Mouse (Mus musculus): ENCODE measurements around the gene Bicral. TPM values are rescaled to one million over a fixed set of nuclear protein-coding genes. Genes with fewer than 3 reads are reported as not detected.

The Bicral gene
- total and polyA plus RNA-seq, 2 experiments from 2014 or later = 7.0 to 31.6 TPM

- H3K9me3 ChIP-seq (ENCODE audit: low read length) = no peaks in the 10 kb centered on the region
- 91% methylated on average over 6 of the region's 6 CpGs for WGBS
- no peak overlapping the region for H3K27ac ChIP-seq (ENCODE audit: low read depth, low read length)
- peaks cover 58% of the 10 kb centered on the region for H3K36me3 ChIP-seq (ENCODE audit: insufficient read depth, low read length)
- no peak for DNase-seq (ENCODE audit: low spot score)
- H3K4me3 ChIP-seq (ENCODE audit: low read depth, low read length) = no peak overlapping the region
- H3K27me3 ChIP-seq (ENCODE audit: insufficient read depth, low read length) = no peaks in the 10 kb centered on the region
- no peak for ATAC-seq (ENCODE audit: low FRiP score)
- H3K9ac ChIP-seq (replicated peaks; ENCODE audit: low read length, poor library complexity, severe bottlenecking) = no peak overlapping the region
- no peak for TF ChIP-seq CTCF (IDR thresholded peaks at IDR 0.05)
- H3K4me1 ChIP-seq (ENCODE audit: insufficient read depth, low read length) = no peaks in the 10 kb centered on the region
- no peak overlapping the region for H3K4me2 ChIP-seq (ENCODE audit: low read depth, low read length, poor library complexity, severe bottlenecking)
Measured at GRCm38 (mm10) chr17:46809131-46809830, 49.0 kb downstream of the Bicral start.

- H3K9ac ChIP-seq (replicated peaks; ENCODE audit: low read length, poor library complexity, severe bottlenecking) = no peak overlapping the region
- H3K9me3 ChIP-seq (ENCODE audit: low read length) = no peaks in the 10 kb centered on the region
- H3K4me2 ChIP-seq (ENCODE audit: low read depth, low read length, poor library complexity, severe bottlenecking) = no peak overlapping the region
- no peaks in the 10 kb centered on the region for H3K4me1 ChIP-seq (ENCODE audit: insufficient read depth, low read length)
- no peak for TF ChIP-seq CTCF (IDR thresholded peaks at IDR 0.05)
- H3K36me3 ChIP-seq (ENCODE audit: insufficient read depth, low read length) = peaks cover 53% of the 10 kb centered on the region
- no peak overlapping the region for H3K27ac ChIP-seq (ENCODE audit: low read depth, low read length)
- no peak overlapping the region for H3K4me3 ChIP-seq (ENCODE audit: low read depth, low read length)
- H3K27me3 ChIP-seq (ENCODE audit: insufficient read depth, low read length) = no peaks in the 10 kb centered on the region
- no peak for ATAC-seq (ENCODE audit: low FRiP score)
- DNase-seq (ENCODE audit: low spot score) = no peak
- WGBS = 91% methylated on average over 10 of the region's 10 CpGs
Measured at GRCm38 (mm10) chr17:46808376-46808775, 49.9 kb downstream of the Bicral start.

GRCm38 (mm10) chr17:46801761-46802160, 56.5 kb downstream of the Bicral start:
- WGBS = 88% methylated on average over 6 of the region's 6 CpGs
- no peaks in the 10 kb centered on the region for H3K9me3 ChIP-seq (ENCODE audit: low read length)
- no peak overlapping the region for H3K4me2 ChIP-seq (ENCODE audit: low read depth, low read length, poor library complexity, severe bottlenecking)
- DNase-seq (ENCODE audit: low spot score) (no peak), ATAC-seq (ENCODE audit: low FRiP score) (no peak)
- H3K4me3 ChIP-seq (ENCODE audit: low read depth, low read length) = no peak overlapping the region
- H3K27ac ChIP-seq (ENCODE audit: low read depth, low read length) = no peak overlapping the region
- no peak overlapping the region for H3K9ac ChIP-seq (replicated peaks; ENCODE audit: low read length, poor library complexity, severe bottlenecking)
- H3K4me1 ChIP-seq (ENCODE audit: insufficient read depth, low read length) = no peaks in the 10 kb centered on the region
- peaks cover 53% of the 10 kb centered on the region for H3K36me3 ChIP-seq (ENCODE audit: insufficient read depth, low read length)
- no peak for TF ChIP-seq CTCF (IDR thresholded peaks at IDR 0.05)
- H3K27me3 ChIP-seq (ENCODE audit: insufficient read depth, low read length) = no peaks in the 10 kb centered on the region

- Histone ChIP-seq H3K27ac (ENCODE audit: low read depth, low read length) (no peak overlapping the region), H3K4me2 (ENCODE audit: low read depth, low read length, poor library complexity, severe bottlenecking) (no peak overlapping the region), H3K4me3 (ENCODE audit: low read depth, low read length) (no peak overlapping the region), H3K4me1 (ENCODE audit: insufficient read depth, low read length) (no peaks in the 10 kb centered on the region), H3K9ac (replicated peaks; ENCODE audit: low read length, poor library complexity, severe bottlenecking) (no peak overlapping the region), H3K9me3 (ENCODE audit: low read length) (no peaks in the 10 kb centered on the region), H3K27me3 (ENCODE audit: insufficient read depth, low read length) (no peaks in the 10 kb centered on the region), H3K36me3 (ENCODE audit: insufficient read depth, low read length) (peaks cover 37% of the 10 kb centered on the region)
- DNase-seq (ENCODE audit: low spot score) (no peak), ATAC-seq (ENCODE audit: low FRiP score) (no peak)
- 83% methylated on average over 10 of the region's 10 CpGs for WGBS
- TF ChIP-seq CTCF (IDR thresholded peaks at IDR 0.05) = no peak
Measured at GRCm38 (mm10) chr17:46799680-46800079, 58.6 kb downstream of the Bicral start.

GRCm38 (mm10) chr17:46797386-46797785, 60.9 kb downstream of the Bicral start:
- Histone ChIP-seq H3K27me3 (ENCODE audit: insufficient read depth, low read length) (no peaks in the 10 kb centered on the region), H3K9me3 (ENCODE audit: low read length) (no peaks in the 10 kb centered on the region), H3K36me3 (ENCODE audit: insufficient read depth, low read length) (peaks cover 37% of the 10 kb centered on the region), H3K4me1 (ENCODE audit: insufficient read depth, low read length) (no peaks in the 10 kb centered on the region), H3K4me3 (ENCODE audit: low read depth, low read length) (no peak overlapping the region), H3K4me2 (ENCODE audit: low read depth, low read length, poor library complexity, severe bottlenecking) (no peak overlapping the region), H3K27ac (ENCODE audit: low read depth, low read length) (no peak overlapping the region), H3K9ac (replicated peaks; ENCODE audit: low read length, poor library complexity, severe bottlenecking) (no peak overlapping the region)
- no peak for TF ChIP-seq CTCF (IDR thresholded peaks at IDR 0.05)
- ATAC-seq (ENCODE audit: low FRiP score) (no peak), DNase-seq (ENCODE audit: low spot score) (no peak)
- WGBS = 34% methylated on average over 4 of the region's 8 CpGs

- no peak for ATAC-seq (ENCODE audit: low FRiP score)
- Histone ChIP-seq H3K4me1 (ENCODE audit: insufficient read depth, low read length) (no peaks in the 10 kb centered on the region), H3K27me3 (ENCODE audit: insufficient read depth, low read length) (no peaks in the 10 kb centered on the region), H3K4me3 (ENCODE audit: low read depth, low read length) (no peak overlapping the region), H3K36me3 (ENCODE audit: insufficient read depth, low read length) (peaks cover 31% of the 10 kb centered on the region), H3K9ac (replicated peaks; ENCODE audit: low read length, poor library complexity, severe bottlenecking) (no peak overlapping the region), H3K27ac (ENCODE audit: low read depth, low read length) (no peak overlapping the region), H3K9me3 (ENCODE audit: low read length) (no peaks in the 10 kb centered on the region), H3K4me2 (ENCODE audit: low read depth, low read length, poor library complexity, severe bottlenecking) (no peak overlapping the region)
- WGBS = 96% methylated on average over 4 of the region's 4 CpGs
- DNase-seq (ENCODE audit: low spot score) = no peak
- TF ChIP-seq CTCF (IDR thresholded peaks at IDR 0.05) = no peak
Measured at GRCm38 (mm10) chr17:46796743-46797142, 61.5 kb downstream of the Bicral start.
